Mouse (Mus musculus): ENCODE data around the gene Bub3.

DNA sequence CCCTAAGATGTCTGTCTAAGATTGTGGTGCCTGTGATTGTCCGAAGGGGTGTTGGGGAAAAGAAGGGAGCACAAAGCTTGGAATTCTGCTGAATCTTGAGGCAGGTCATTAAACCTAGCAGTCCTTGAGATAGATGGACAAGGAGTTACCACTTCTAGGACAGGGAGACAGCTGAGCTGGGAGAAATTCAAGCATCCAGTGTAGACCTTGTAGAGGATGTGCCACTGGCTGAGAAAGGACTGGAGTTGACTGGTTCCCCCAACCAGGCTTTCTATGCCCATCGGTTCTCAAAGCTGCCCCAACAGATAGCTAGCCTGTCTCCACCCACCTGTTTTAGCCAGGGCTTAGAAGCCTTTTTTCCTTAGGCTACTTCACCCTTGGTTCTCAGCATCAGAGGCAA, 13.6 kb upstream of the Bub3 start:
- TF ChIP-seq POLR2A (IDR thresholded peaks at IDR 0.05; ENCODE audit: insufficient read depth, low read depth, low read length) = no peak
- no peak for TF ChIP-seq CTCF (IDR thresholded peaks at IDR 0.05; ENCODE audit: insufficient read depth, low read depth, low read length)

Data from olfactory bulb, adult 2 months (tissue).